8 mouse cellular contexts compared by ENCODE assay signal in genomic region chr11:77467784-77468183, GRCm38 (mm10). TPM values are rescaled to one million over a fixed set of nuclear protein-coding genes. Genes with fewer than 3 reads are reported as not detected.
DNase-seq lines count a peak whose midpoint lies in the region; ATAC-seq and TF ChIP-seq lines count a peak whose summit lies in the region.

No protein-coding gene starts in this region.

- H3K9me3 ChIP-seq in kidney, embryonic 14.5 days (ENCODE audit: control insufficient read depth, low read length) = no peaks in the 10 kb centered on the region
- no peaks in the 10 kb centered on the region for H3K9me3 ChIP-seq in liver, embryonic 14.5 days (ENCODE audit: control insufficient read depth, low read length)
- H3K9me3 ChIP-seq in stomach, embryonic 16.5 days (replicated peaks; ENCODE audit: control insufficient read depth, low read length) = no peaks in the 10 kb centered on the region

- ATAC-seq in kidney, embryonic 14.5 days (ENCODE audit: low FRiP score, low TSS enrichment) = peak; percentile 36; the same call in 1 of the 2 replicates
- no peak for ATAC-seq in liver, embryonic 14.5 days (ENCODE audit: insufficient read depth)
- no peak for ATAC-seq in stomach, embryonic 16.5 days (ENCODE audit: insufficient read depth, low FRiP score)

- H3K9ac ChIP-seq in heart, adult 2 months (ENCODE audit: low read depth, low read length) = peak overlapping the region; percentile 22; the same call in 1 of the 2 replicates
- H3K9ac ChIP-seq in kidney, embryonic 14.5 days (ENCODE audit: low read depth, low read length) = no peak overlapping the region
- no peak overlapping the region for H3K9ac ChIP-seq in liver, embryonic 14.5 days (replicated peaks)
- H3K9ac ChIP-seq in stomach, embryonic 16.5 days (ENCODE audit: low read length) = no peak overlapping the region

- 24% methylated on average over 20 of the region's 20 CpGs for WGBS in heart, adult 2 months
- WGBS in kidney, embryonic 14.5 days = 15% methylated on average over 20 of the region's 20 CpGs
- WGBS in liver, embryonic 14.5 days (ENCODE audit: insufficient replicate concordance) = 14% methylated on average over 20 of the region's 20 CpGs
- WGBS in stomach, embryonic 16.5 days = 15% methylated on average over 20 of the region's 20 CpGs

- intact Hi-C loops in heart, adult 2 months (cut with DNase I) = loop anchor here (2.0 to 10.0 kb wide), 3 partner anchors 31 to 373 kb away; no protein-coding TSS in a partner anchor

- peak; percentile 90 for TF ChIP-seq CTCF in heart, adult 2 months (IDR thresholded peaks at IDR 0.05)
- peak; percentile 94 for TF ChIP-seq CTCF in liver, embryonic 14.5 days (IDR thresholded peaks at IDR 0.05; ENCODE audit: low read depth)

- DNase-seq in B cell, adult 2 months = peak; percentile 91
- peak; percentile 80 to 81 for DNase-seq in adrenal gland, adult 18-20 months (ENCODE audit: low spot score in 2 of 2)
- peak; percentile 60 for DNase-seq in embryo, embryonic 9.5 days (ENCODE audit: extremely low spot score)
- DNase-seq in heart, adult 2 months = peak; percentile 80 to 84
- DNase-seq in liver, embryonic 14.5 days (ENCODE audit: low read depth in 3 of 3, low spot score in 3 of 3) = peak in 1 of 3 experiments; percentile 35
- DNase-seq in neural tube, embryonic 10.5 days (ENCODE audit: extremely low spot score, low spot score) = peak; percentile 54

- H3K27ac ChIP-seq in heart, adult 2 months = no peak overlapping the region
- no peak overlapping the region for H3K27ac ChIP-seq in kidney, embryonic 14.5 days (ENCODE audit: low read depth, low read length)
- H3K27ac ChIP-seq in liver, embryonic 14.5 days = no peak overlapping the region
- no peak overlapping the region for H3K27ac ChIP-seq in stomach, embryonic 16.5 days (ENCODE audit: low read length)

- peak; percentile 59; the same call in 1 of the 2 replicates for TF ChIP-seq EP300 in heart, adult 2 months (IDR thresholded peaks at IDR 0.05; ENCODE audit: insufficient read depth, low read depth, low read length)
- no peak for TF ChIP-seq EP300 in liver, embryonic 14.5 days (IDR thresholded peaks at IDR 0.05; ENCODE audit: low read depth)

- H3K36me3 ChIP-seq in heart, adult 2 months (ENCODE audit: control insufficient read depth, insufficient read depth, low read length) = peaks cover 4% of the 10 kb centered on the region; the same call in 1 of the 2 replicates
- peaks cover 21% of the 10 kb centered on the region for H3K36me3 ChIP-seq in kidney, embryonic 14.5 days (ENCODE audit: control insufficient read depth, insufficient read depth, low read length)
- H3K36me3 ChIP-seq in liver, embryonic 14.5 days (replicated peaks; ENCODE audit: control insufficient read depth, insufficient read depth, low read depth) = no peaks in the 10 kb centered on the region
- H3K36me3 ChIP-seq in stomach, embryonic 16.5 days (ENCODE audit: control insufficient read depth, insufficient read depth, low read length) = no peaks in the 10 kb centered on the region

- TF ChIP-seq POLR2A in heart, adult 2 months (IDR thresholded peaks at IDR 0.05; ENCODE audit: insufficient read depth, low read depth, low read length) = no peak; the same call in 1 of the 2 replicates

- no peaks in the 10 kb centered on the region for H3K79me2 ChIP-seq in heart, adult 2 months (replicated peaks; ENCODE audit: control insufficient read depth, insufficient read depth, low read length)

- no peaks in the 10 kb centered on the region for H3K27me3 ChIP-seq in heart, adult 2 months (ENCODE audit: control insufficient read depth, insufficient read depth, low read length)
- H3K27me3 ChIP-seq in kidney, embryonic 14.5 days (ENCODE audit: control insufficient read depth, insufficient read depth, low read length) = peaks cover 38% of the 10 kb centered on the region
- peaks cover 32% of the 10 kb centered on the region for H3K27me3 ChIP-seq in liver, embryonic 14.5 days (ENCODE audit: control insufficient read depth, insufficient read depth, low read length)
- H3K27me3 ChIP-seq in stomach, embryonic 16.5 days (ENCODE audit: control insufficient read depth, insufficient read depth, low read length) = peaks cover 44% of the 10 kb centered on the region

- peak overlapping the region; percentile 34 for H3K4me2 ChIP-seq in kidney, embryonic 14.5 days (replicated peaks; ENCODE audit: low read depth, low read length)
- peak overlapping the region; percentile 45 for H3K4me2 ChIP-seq in liver, embryonic 14.5 days (ENCODE audit: low read depth)
- H3K4me2 ChIP-seq in stomach, embryonic 16.5 days (ENCODE audit: low read depth, low read length) = peak overlapping the region; percentile 26; the same call in 1 of the 2 replicates

- H3K4me1 ChIP-seq in heart, adult 2 months (ENCODE audit: control insufficient read depth, insufficient read depth, low read length) = peaks cover 16% of the 10 kb centered on the region
- H3K4me1 ChIP-seq in kidney, embryonic 14.5 days (ENCODE audit: control insufficient read depth, insufficient read depth, low read length) = peaks cover 7% of the 10 kb centered on the region
- H3K4me1 ChIP-seq in liver, embryonic 14.5 days (replicated peaks; ENCODE audit: control insufficient read depth in 2 of 2, insufficient read depth in 2 of 2, low read length in 1 of 2) = no peaks in the 10 kb centered on the region
- peaks cover 7% of the 10 kb centered on the region for H3K4me1 ChIP-seq in stomach, embryonic 16.5 days (ENCODE audit: control insufficient read depth, insufficient read depth, low read length)

- no peak overlapping the region for H3K4me3 ChIP-seq in heart, adult 2 months
- no peak overlapping the region; the same call in 1 of the 2 replicates for H3K4me3 ChIP-seq in kidney, embryonic 14.5 days (ENCODE audit: low read length)
- no peak overlapping the region for H3K4me3 ChIP-seq in liver, embryonic 14.5 days (ENCODE audit: insufficient read depth in 1 of 2, low read depth in 2 of 2, low read length in 2 of 2)
- no peak overlapping the region; the same call in 1 of the 2 replicates for H3K4me3 ChIP-seq in stomach, embryonic 16.5 days (replicated peaks; ENCODE audit: low read length)

RNA-seq across cellular contexts. Expression of gene Coro6, which starts 5.6 kb away (rescaled TPM):
- 1 to 10 TPM; 2.0 to 2.9 TPM for total RNA-seq in adrenal gland, adult 18-20 months (2021)
- 100 to 1,000 TPM; 207 to 213 TPM for total RNA-seq in heart, adult 2 months (2021)
- 482 and 483 TPM in 2 replicates for polyA plus RNA-seq in heart, adult 2 months (2012; rRNA removed)
- 0.39 and 0.54 TPM in 2 replicates for polyA plus RNA-seq in kidney, embryonic 14.5 days (2014; fragmentation: Nextera tagmentation; extraction: Ambion mirVana)
- polyA plus RNA-seq in liver, embryonic 14.5 days (2012; rRNA removed) = 0.10 and 0.15 TPM in 2 replicates
- polyA plus RNA-seq in liver, embryonic 14.5 days (2014; fragmentation: Nextera tagmentation; extraction: Ambion mirVana) = 0.08 and 0.19 TPM in 2 replicates
- polyA plus RNA-seq in stomach, embryonic 16.5 days (2015; fragmentation: Nextera tagmentation; extraction: Ambion mirVana) = 0.12 and 2.0 TPM in 2 replicates

RNA-seq across cellular contexts. Expression of gene Ankrd13b, which starts 21.7 kb away (rescaled TPM):
- total RNA-seq in adrenal gland, adult 18-20 months (2021) = 1 to 10 TPM; 7.9 to 8.3 TPM
- 10 to 100 TPM in 1 of 2 experiments, 1 to 10 TPM in 1; 9.2 to 10.6 TPM for total RNA-seq in heart, adult 2 months (2021)
- 19.4 and 20.3 TPM in 2 replicates for polyA plus RNA-seq in heart, adult 2 months (2012; rRNA removed)
- polyA plus RNA-seq in kidney, embryonic 14.5 days (2014; fragmentation: Nextera tagmentation; extraction: Ambion mirVana) = 6.8 and 8.6 TPM in 2 replicates
- polyA plus RNA-seq in liver, embryonic 14.5 days (2012; rRNA removed) = 4.1 and 4.8 TPM in 2 replicates
- 0.67 and 1.00 TPM in 2 replicates for polyA plus RNA-seq in liver, embryonic 14.5 days (2014; fragmentation: Nextera tagmentation; extraction: Ambion mirVana)
- 2.4 and 2.8 TPM in 2 replicates for polyA plus RNA-seq in stomach, embryonic 16.5 days (2015; fragmentation: Nextera tagmentation; extraction: Ambion mirVana)

RNA-seq across cellular contexts. Expression of gene Git1, which starts 25.6 kb away (rescaled TPM):
- total RNA-seq in adrenal gland, adult 18-20 months (2021) = 10 to 100 TPM; 47.7 to 49.2 TPM
- total RNA-seq in heart, adult 2 months (2021) = 10 to 100 TPM; 53.3 to 59.4 TPM
- 52.3 and 54.0 TPM in 2 replicates for polyA plus RNA-seq in heart, adult 2 months (2012; rRNA removed)
- 18.1 and 19.3 TPM in 2 replicates for polyA plus RNA-seq in kidney, embryonic 14.5 days (2014; fragmentation: Nextera tagmentation; extraction: Ambion mirVana)
- polyA plus RNA-seq in liver, embryonic 14.5 days (2012; rRNA removed) = 6.3 and 7.3 TPM in 2 replicates
- 2.2 TPM in 2 replicates for polyA plus RNA-seq in liver, embryonic 14.5 days (2014; fragmentation: Nextera tagmentation; extraction: Ambion mirVana)
- polyA plus RNA-seq in stomach, embryonic 16.5 days (2015; fragmentation: Nextera tagmentation; extraction: Ambion mirVana) = 7.9 and 9.1 TPM in 2 replicates

RNA-seq across cellular contexts. Expression of gene Abhd15, which starts 47.1 kb away (rescaled TPM):
- 10 to 100 TPM; 16.7 to 27.6 TPM for total RNA-seq in adrenal gland, adult 18-20 months (2021)
- total RNA-seq in heart, adult 2 months (2021) = 1 to 10 TPM; 2.4 to 2.9 TPM
- 1.4 and 2.0 TPM in 2 replicates for polyA plus RNA-seq in heart, adult 2 months (2012; rRNA removed)
- 1.4 and 2.6 TPM in 2 replicates for polyA plus RNA-seq in kidney, embryonic 14.5 days (2014; fragmentation: Nextera tagmentation; extraction: Ambion mirVana)
- 0.76 and 1.1 TPM in 2 replicates for polyA plus RNA-seq in liver, embryonic 14.5 days (2012; rRNA removed)
- polyA plus RNA-seq in liver, embryonic 14.5 days (2014; fragmentation: Nextera tagmentation; extraction: Ambion mirVana) = 2.3 and 2.7 TPM in 2 replicates
- 3.2 and 4.2 TPM in 2 replicates for polyA plus RNA-seq in stomach, embryonic 16.5 days (2015; fragmentation: Nextera tagmentation; extraction: Ambion mirVana)

RNA-seq across cellular contexts. Expression of gene Trp53i13, which starts 48.0 kb away (rescaled TPM):
- total RNA-seq in adrenal gland, adult 18-20 months (2021) = 10 to 100 TPM; 11.0 to 12.9 TPM
- total RNA-seq in heart, adult 2 months (2021) = 1 to 10 TPM; 8.3 to 9.8 TPM
- polyA plus RNA-seq in heart, adult 2 months (2012; rRNA removed) = 13.5 and 14.2 TPM in 2 replicates
- 36.9 and 37.4 TPM in 2 replicates for polyA plus RNA-seq in kidney, embryonic 14.5 days (2014; fragmentation: Nextera tagmentation; extraction: Ambion mirVana)
- polyA plus RNA-seq in liver, embryonic 14.5 days (2012; rRNA removed) = 2.8 and 3.3 TPM in 2 replicates
- polyA plus RNA-seq in liver, embryonic 14.5 days (2014; fragmentation: Nextera tagmentation; extraction: Ambion mirVana) = 3.5 and 4.2 TPM in 2 replicates
- 25.1 and 25.5 TPM in 2 replicates for polyA plus RNA-seq in stomach, embryonic 16.5 days (2015; fragmentation: Nextera tagmentation; extraction: Ambion mirVana)

Comparison
In these comparisons a context has a peak if more than half of its experiments do, and no peak if none do; other contexts are left out.
1. RNA of gene Coro6, which starts 5.6 kb away (polyA plus RNA-seq): 482 to 483 TPM in heart, adult 2 months; 0.12 to 2.0 TPM in stomach, embryonic 16.5 days, 0.39 to 0.54 TPM in kidney, embryonic 14.5 days and 0.08 to 0.19 TPM in liver, embryonic 14.5 days; every median in the first group is over 100 times any median in the second.
2. Peak in every context shown above with its lines, with median percentiles within 50 percentile points of each other: H3K4me2 ChIP-seq.